In the genomic region with DNA sequence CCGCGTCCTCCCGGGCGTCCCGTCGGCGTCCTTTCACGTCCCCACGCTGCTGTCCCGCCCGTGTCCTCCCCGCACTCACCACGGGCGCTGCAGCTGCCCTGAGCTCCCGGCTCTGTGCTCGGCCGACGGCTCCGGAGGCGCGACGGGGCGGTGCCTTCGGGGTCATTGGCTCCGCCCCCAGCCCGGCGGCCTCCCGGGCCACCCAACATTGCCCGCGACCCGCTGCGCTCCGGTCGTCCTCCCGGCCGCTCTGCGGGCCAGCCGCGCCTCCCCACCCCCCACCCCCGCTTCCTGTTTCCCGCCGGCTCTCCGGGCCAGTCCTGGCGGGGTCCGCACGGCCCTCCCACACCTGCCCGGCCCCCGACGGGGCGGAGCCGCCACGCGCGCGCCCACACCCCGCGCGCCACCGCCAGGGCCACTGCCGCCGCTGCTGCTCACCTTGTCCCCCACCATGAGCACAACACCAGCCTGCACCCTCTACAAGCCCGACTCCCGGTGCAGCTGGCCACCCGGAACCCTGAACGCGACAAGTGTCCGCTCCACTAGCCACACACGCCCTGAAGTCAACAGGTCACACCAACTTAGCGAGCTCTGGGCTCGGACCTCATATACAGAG, we compare ENCODE assay signal across 8 mouse cellular contexts. TPM values are rescaled to one million over a fixed set of nuclear protein-coding genes. Genes with fewer than 3 reads are reported as not detected.
DNase-seq lines count a peak whose midpoint lies in the region; ATAC-seq lines count a peak whose summit lies in the region.

A gene (minus strand): TSS at position 267 of the 616 bp plus-strand sequence.

- peak within 1 kb of the TSS; percentile 62 for H3K9ac ChIP-seq in forebrain, embryonic 16.5 days (replicated peaks; ENCODE audit: low read depth, low read length)
- H3K9ac ChIP-seq in hindbrain, embryonic 13.5 days = peak within 1 kb of the TSS; percentile 74
- H3K9ac ChIP-seq in limb, embryonic 15.5 days = peak within 1 kb of the TSS; percentile 47
- H3K9ac ChIP-seq in midbrain, embryonic 14.5 days (replicated peaks; ENCODE audit: low read length) = peak within 1 kb of the TSS; percentile 45

- H3K27me3 ChIP-seq in forebrain, embryonic 16.5 days (replicated peaks; ENCODE audit: control insufficient read depth, insufficient read depth, low read length) = peaks cover 20% of the 10 kb centered on the region
- peaks cover 76% of the 10 kb centered on the region for H3K27me3 ChIP-seq in hindbrain, embryonic 13.5 days
- peaks cover 92% of the 10 kb centered on the region for H3K27me3 ChIP-seq in limb, embryonic 15.5 days
- H3K27me3 ChIP-seq in midbrain, embryonic 14.5 days (ENCODE audit: control insufficient read depth, insufficient read depth, low read length) = peaks cover 37% of the 10 kb centered on the region

- 1% methylated on average over 64 of the region's 70 CpGs for WGBS in forebrain, embryonic 16.5 days
- 1% methylated on average over 68 of the region's 70 CpGs for WGBS in hindbrain, embryonic 13.5 days
- WGBS in limb, embryonic 15.5 days = 1% methylated on average over 70 of the region's 70 CpGs
- 2% methylated on average over 69 of the region's 70 CpGs for WGBS in midbrain, embryonic 14.5 days

- no peaks in the 10 kb centered on the region for H3K9me3 ChIP-seq in forebrain, embryonic 16.5 days (ENCODE audit: control insufficient read depth, low read length)
- H3K9me3 ChIP-seq in hindbrain, embryonic 13.5 days = no peaks in the 10 kb centered on the region
- H3K9me3 ChIP-seq in limb, embryonic 15.5 days = no peaks in the 10 kb centered on the region
- H3K9me3 ChIP-seq in midbrain, embryonic 14.5 days (ENCODE audit: control insufficient read depth, low read length) = no peaks in the 10 kb centered on the region

- peak within 1 kb of the TSS; percentile 52 for H3K4me3 ChIP-seq in forebrain, embryonic 16.5 days (replicated peaks; ENCODE audit: low read length)
- H3K4me3 ChIP-seq in hindbrain, embryonic 13.5 days = peak within 1 kb of the TSS; percentile 53
- H3K4me3 ChIP-seq in limb, embryonic 15.5 days = peak within 1 kb of the TSS; percentile 59
- H3K4me3 ChIP-seq in midbrain, embryonic 14.5 days (replicated peaks; ENCODE audit: low read depth, low read length) = peak within 1 kb of the TSS; percentile 44

- no peak within 1 kb of the TSS for H3K27ac ChIP-seq in forebrain, embryonic 16.5 days (ENCODE audit: low read length)
- no peak within 1 kb of the TSS for H3K27ac ChIP-seq in hindbrain, embryonic 13.5 days
- H3K27ac ChIP-seq in limb, embryonic 15.5 days = 0 out of 2 replicates have a peak within 1 kb of the TSS, but pooled peaks have one; percentile 11
- H3K27ac ChIP-seq in midbrain, embryonic 14.5 days (replicated peaks; ENCODE audit: low read depth, low read length) = no peak within 1 kb of the TSS

- H3K36me3 ChIP-seq in forebrain, embryonic 16.5 days (ENCODE audit: control insufficient read depth, insufficient read depth) = no peaks in the 10 kb centered on the region
- no peaks in the 10 kb centered on the region for H3K36me3 ChIP-seq in hindbrain, embryonic 13.5 days
- H3K36me3 ChIP-seq in limb, embryonic 15.5 days = no peaks in the 10 kb centered on the region
- H3K36me3 ChIP-seq in midbrain, embryonic 14.5 days (ENCODE audit: control insufficient read depth, insufficient read depth, low read length) = no peaks in the 10 kb centered on the region

- DNase-seq in B cell, adult 2 months = peak; percentile 42 to 57
- peak; percentile 48 for DNase-seq in ZHBTc4 (ENCODE audit: low read depth, low spot score)
- DNase-seq in midbrain, embryonic 14.5 days = peak; percentile 64
- DNase-seq in yolk sac, embryonic 10.5 days (ENCODE audit: low spot score) = peak; percentile 77
- no peak for DNase-seq in adipocyte (ENCODE audit: low spot score)

- H3K4me2 ChIP-seq in forebrain, embryonic 16.5 days (ENCODE audit: low read length) = peak within 1 kb of the TSS; percentile 88
- H3K4me2 ChIP-seq in hindbrain, embryonic 13.5 days = peak within 1 kb of the TSS; percentile 81
- H3K4me2 ChIP-seq in limb, embryonic 15.5 days = peak within 1 kb of the TSS; percentile 91
- peak within 1 kb of the TSS; percentile 73 for H3K4me2 ChIP-seq in midbrain, embryonic 14.5 days (ENCODE audit: low read length)

- peaks cover 26% of the 10 kb centered on the region for H3K4me1 ChIP-seq in forebrain, embryonic 16.5 days (replicated peaks; ENCODE audit: control insufficient read depth, insufficient read depth, low read length)
- peaks cover 34% of the 10 kb centered on the region for H3K4me1 ChIP-seq in hindbrain, embryonic 13.5 days (replicated peaks)
- peaks cover 42% of the 10 kb centered on the region for H3K4me1 ChIP-seq in limb, embryonic 15.5 days
- peaks cover 11% of the 10 kb centered on the region; the same call in 1 of the 2 replicates for H3K4me1 ChIP-seq in midbrain, embryonic 14.5 days (ENCODE audit: control insufficient read depth, insufficient read depth, low read length)

- peak; percentile 53; the same call in 1 of the 2 replicates for ATAC-seq in forebrain, embryonic 16.5 days
- 0 out of 2 replicates have a peak, but pooled peaks have one; percentile 33 for ATAC-seq in hindbrain, embryonic 13.5 days (ENCODE audit: low FRiP score)
- ATAC-seq in limb, embryonic 15.5 days (ENCODE audit: insufficient number of reproducible peaks, low FRiP score, low TSS enrichment, low read depth) = no peak
- ATAC-seq in midbrain, embryonic 14.5 days (ENCODE audit: low FRiP score, low TSS enrichment) = 0 out of 2 replicates have a peak, but pooled peaks have one; percentile 37

RNA-seq across cellular contexts. Expression of the gene that starts here (rescaled TPM):
- polyA plus RNA-seq in forebrain, embryonic 16.5 days (2015; fragmentation: Nextera tagmentation; extraction: Ambion mirVana) = 1.3 and 1.4 TPM in 2 replicates
- 1.6 TPM in 2 replicates for polyA plus RNA-seq in hindbrain, embryonic 13.5 days (2015; fragmentation: Nextera tagmentation; extraction: Ambion mirVana)
- 3.4 and 3.8 TPM in 2 replicates for polyA plus RNA-seq in limb, embryonic 15.5 days (2015; fragmentation: Nextera tagmentation; extraction: Ambion mirVana)
- polyA plus RNA-seq in midbrain, embryonic 14.5 days (2014; fragmentation: Nextera tagmentation; extraction: Ambion mirVana) = 1.3 and 1.6 TPM in 2 replicates
